In the genomic region with DNA sequence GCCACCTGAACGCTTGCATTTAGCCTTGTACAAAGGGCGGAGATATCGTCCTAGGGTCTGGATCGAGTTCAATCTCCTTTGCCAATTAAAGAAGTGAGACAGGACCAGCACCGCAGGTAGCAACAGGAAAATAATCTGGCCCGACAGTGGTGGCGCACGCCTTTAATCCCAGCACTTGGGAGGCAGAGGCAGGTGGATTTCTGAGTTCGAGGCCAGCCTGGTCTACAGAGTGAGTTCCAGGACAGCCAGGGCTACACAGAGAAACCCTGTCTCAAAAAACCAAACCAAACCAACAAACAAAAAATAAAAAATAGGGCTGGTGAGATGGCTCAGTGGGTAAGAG, we compare ENCODE assay signal across 8 mouse cellular contexts. TPM values are rescaled to one million over a fixed set of nuclear protein-coding genes. Genes with fewer than 3 reads are reported as not detected.
DNase-seq lines count a peak whose midpoint lies in the region; ATAC-seq and TF ChIP-seq lines count a peak whose summit lies in the region.
"Not testable (repeated sequence)": the region's sequence is repeated elsewhere in the genome, so short reads cannot be mapped to it uniquely, and the experiment has no call there.

No protein-coding gene starts in this region.

- peaks cover 16 to 23% of the 10 kb centered on the region in 2 experiments for H3K36me3 ChIP-seq in CH12.LX (replicated peaks in 1 of 2; ENCODE audit: control insufficient read depth in 1 of 2, insufficient read depth in 1 of 2, low read length in 1 of 2)
- peaks cover 15% of the 10 kb centered on the region for H3K36me3 ChIP-seq in embryonic facial prominence, embryonic 11.5 days (replicated peaks; ENCODE audit: control insufficient read depth, insufficient read depth, low read depth, low read length)
- H3K36me3 ChIP-seq in forebrain, embryonic 16.5 days (ENCODE audit: control insufficient read depth, insufficient read depth), result peaks cover 10% of the 10 kb centered on the region
- peaks cover 16% of the 10 kb centered on the region for H3K36me3 ChIP-seq in hindbrain, embryonic 11.5 days (ENCODE audit: control insufficient read depth, insufficient read depth, low read length)
- H3K36me3 ChIP-seq in kidney, embryonic 14.5 days (ENCODE audit: control insufficient read depth, insufficient read depth, low read length), result peaks cover 25% of the 10 kb centered on the region
- H3K36me3 ChIP-seq in liver, embryonic 11.5 days (ENCODE audit: control insufficient read depth, insufficient read depth, low read length), result not testable (repeated sequence)
- peaks cover 25% of the 10 kb centered on the region for H3K36me3 ChIP-seq in neural tube, embryonic 13.5 days

- 0 out of 2 replicates have a peak, but pooled peaks have one; percentile 11 for ATAC-seq in embryonic facial prominence, embryonic 11.5 days (replicated peaks; ENCODE audit: insufficient number of reproducible peaks, low FRiP score, low TSS enrichment, low read depth)
- not testable (repeated sequence) for ATAC-seq in forebrain, embryonic 16.5 days; hindbrain, embryonic 11.5 days (ENCODE audit: low FRiP score); kidney, embryonic 14.5 days (ENCODE audit: low FRiP score, low TSS enrichment); neural tube, embryonic 13.5 days (ENCODE audit: low read depth)
- ATAC-seq in liver, embryonic 11.5 days (replicated peaks; ENCODE audit: low FRiP score), result peak; percentile 51
- ATAC-seq in megakaryocyte, adult 5-6 weeks (ENCODE audit: poor library complexity, severe bottlenecking), result peak; percentile 42; the same call in 1 of the 2 replicates

- H3K79me2 ChIP-seq in CH12.LX (replicated peaks; ENCODE audit: control insufficient read depth, extremely low read depth, insufficient read depth, poor library complexity, severe bottlenecking), result not testable (repeated sequence)

- dilution Hi-C loops in CH12.LX (cut with MboI; ENCODE audit: extremely low pct_ligation_motif_present, extremely low pct_unique_long_range_greater_than_20kb, low sequenced_read_pairs), result not testable (repeated sequence)

- H3K4me3 ChIP-seq in CH12.LX (replicated peaks in 1 of 3; ENCODE audit: low read depth in 2 of 3, low read length in 2 of 3, poor library complexity in 1 of 3), result peak overlapping the region; percentile 53 to 92 (median 91)
- peak overlapping the region; percentile 73 for H3K4me3 ChIP-seq in embryonic facial prominence, embryonic 11.5 days (ENCODE audit: low read depth, low read length)
- H3K4me3 ChIP-seq in forebrain, embryonic 16.5 days (replicated peaks; ENCODE audit: low read length), result peak overlapping the region; percentile 89
- peak overlapping the region; percentile 71 for H3K4me3 ChIP-seq in hindbrain, embryonic 11.5 days (ENCODE audit: low read depth, low read length)
- peak overlapping the region; percentile 66 for H3K4me3 ChIP-seq in kidney, embryonic 14.5 days (ENCODE audit: low read length)
- H3K4me3 ChIP-seq in liver, embryonic 11.5 days (ENCODE audit: low read depth, low read length), result peak overlapping the region; percentile 96
- peak overlapping the region; percentile 86 for H3K4me3 ChIP-seq in neural tube, embryonic 13.5 days

- not testable (repeated sequence) for H3K27me3 ChIP-seq in CH12.LX (replicated peaks); embryonic facial prominence, embryonic 11.5 days (ENCODE audit: control insufficient read depth, insufficient read depth, low read length); forebrain, embryonic 16.5 days (replicated peaks; ENCODE audit: control insufficient read depth, insufficient read depth, low read length); hindbrain, embryonic 11.5 days (ENCODE audit: control insufficient read depth, insufficient read depth, low read length); kidney, embryonic 14.5 days (ENCODE audit: control insufficient read depth, insufficient read depth, low read length); liver, embryonic 11.5 days (replicated peaks; ENCODE audit: control insufficient read depth, insufficient read depth, low read length); neural tube, embryonic 13.5 days

- WGBS in embryonic facial prominence, embryonic 11.5 days, result 15% methylated on average over 9 of the region's 9 CpGs
- 11% methylated on average over 9 of the region's 9 CpGs for WGBS in forebrain, embryonic 16.5 days
- WGBS in hindbrain, embryonic 11.5 days, result 12% methylated on average over 9 of the region's 9 CpGs
- WGBS in kidney, embryonic 14.5 days, result 19% methylated on average over 9 of the region's 9 CpGs
- 11% methylated on average over 9 of the region's 9 CpGs for WGBS in liver, embryonic 11.5 days
- WGBS in neural tube, embryonic 13.5 days, result 13% methylated on average over 9 of the region's 9 CpGs

- peaks cover 0 to 10% of the 10 kb centered on the region in 2 experiments; a peak in 2 of 4 replicates for H3K4me1 ChIP-seq in CH12.LX (ENCODE audit: control insufficient read depth in 1 of 2, insufficient read depth in 2 of 2)
- not testable (repeated sequence) for H3K4me1 ChIP-seq in embryonic facial prominence, embryonic 11.5 days (ENCODE audit: control insufficient read depth, insufficient read depth, low read length); hindbrain, embryonic 11.5 days (replicated peaks; ENCODE audit: control insufficient read depth, insufficient read depth, low read length); kidney, embryonic 14.5 days (ENCODE audit: control insufficient read depth, insufficient read depth, low read length); liver, embryonic 11.5 days (replicated peaks; ENCODE audit: control insufficient read depth, insufficient read depth, low read length)
- H3K4me1 ChIP-seq in forebrain, embryonic 16.5 days (replicated peaks; ENCODE audit: control insufficient read depth, insufficient read depth, low read length), result peaks cover 11% of the 10 kb centered on the region
- peaks cover 18% of the 10 kb centered on the region for H3K4me1 ChIP-seq in neural tube, embryonic 13.5 days (replicated peaks)

- peaks cover 29% of the 10 kb centered on the region for H3K9me3 ChIP-seq in CH12.LX (replicated peaks; ENCODE audit: low read length)
- H3K9me3 ChIP-seq in embryonic facial prominence, embryonic 11.5 days (replicated peaks; ENCODE audit: control insufficient read depth, low read length); forebrain, embryonic 16.5 days (ENCODE audit: control insufficient read depth, low read length); hindbrain, embryonic 11.5 days (ENCODE audit: control insufficient read depth, low read length); kidney, embryonic 14.5 days (ENCODE audit: control insufficient read depth, low read length); liver, embryonic 11.5 days (ENCODE audit: control insufficient read depth, low read length): not testable (repeated sequence)
- peaks cover 16% of the 10 kb centered on the region; the same call in 1 of the 2 replicates for H3K9me3 ChIP-seq in neural tube, embryonic 13.5 days

- TF ChIP-seq RAD21 in CH12.LX (IDR thresholded peaks at IDR 0.05; ENCODE audit: low read depth, low read length), result not testable (repeated sequence)

- TF ChIP-seq CTCF in CH12.LX (conservative IDR thresholded peaks at IDR 0.05 in 1 of 2, IDR thresholded peaks at IDR 0.05 in 1 of 2; ENCODE audit: low read depth in 2 of 2, low read length in 2 of 2), result not testable (repeated sequence)

- H3K9ac ChIP-seq in CH12.LX (ENCODE audit: insufficient read depth, low read depth), result not testable (repeated sequence)
- peak overlapping the region; percentile 97 for H3K9ac ChIP-seq in embryonic facial prominence, embryonic 11.5 days (replicated peaks; ENCODE audit: low read length)
- peak overlapping the region; percentile 99 for H3K9ac ChIP-seq in forebrain, embryonic 16.5 days (replicated peaks; ENCODE audit: low read depth, low read length)
- H3K9ac ChIP-seq in hindbrain, embryonic 11.5 days (ENCODE audit: low read depth, low read length), result peak overlapping the region; percentile 34; the same call in 1 of the 2 replicates
- H3K9ac ChIP-seq in kidney, embryonic 14.5 days (ENCODE audit: low read depth, low read length), result peak overlapping the region; percentile 90
- H3K9ac ChIP-seq in liver, embryonic 11.5 days (ENCODE audit: low read depth, low read length), result peak overlapping the region; percentile 95
- H3K9ac ChIP-seq in neural tube, embryonic 13.5 days, result peak overlapping the region; percentile 99

- not testable (repeated sequence) for H3K27ac ChIP-seq in CH12.LX (ENCODE audit: insufficient read depth, low read depth); embryonic facial prominence, embryonic 11.5 days (replicated peaks; ENCODE audit: low read depth, low read length); kidney, embryonic 14.5 days (ENCODE audit: low read depth, low read length)
- peak overlapping the region; percentile 92 for H3K27ac ChIP-seq in forebrain, embryonic 16.5 days (ENCODE audit: low read length)
- H3K27ac ChIP-seq in hindbrain, embryonic 11.5 days (ENCODE audit: low read depth, low read length), result peak overlapping the region; percentile 66; the same call in 1 of the 2 replicates
- peak overlapping the region; percentile 19; the same call in 1 of the 2 replicates for H3K27ac ChIP-seq in liver, embryonic 11.5 days (ENCODE audit: low read depth, low read length)
- H3K27ac ChIP-seq in neural tube, embryonic 13.5 days (replicated peaks), result peak overlapping the region; percentile 79

- TF ChIP-seq EP300 in CH12.LX (IDR thresholded peaks at IDR 0.05; ENCODE audit: low read length), result not testable (repeated sequence)

- in situ Hi-C loops in CH12.LX (cut with MboI; ENCODE audit: low pct_ligation_motif_present, low pct_unique_long_range_greater_than_20kb, low sequenced_read_pairs), result loop anchor here (5.0 kb wide), 1 partner anchor 81 kb away; the partner anchor contains the start of gene Zfp809

- not testable (repeated sequence) for TF ChIP-seq POLR2A in CH12.LX (IDR thresholded peaks at IDR 0.05; ENCODE audit: low read depth, low read length)

- not testable (repeated sequence) for DNase-seq in CH12.LX (ENCODE audit: extremely low read depth); embryonic facial prominence, embryonic 11.5 days (ENCODE audit: low spot score); hindbrain, embryonic 11.5 days (ENCODE audit: low spot score); liver, embryonic 11.5 days (ENCODE audit: low spot score)

- not testable (repeated sequence) for H3K4me2 ChIP-seq in CH12.LX (ENCODE audit: insufficient read depth, low read depth, poor library complexity, severe bottlenecking)
- peak overlapping the region; percentile 11; the same call in 1 of the 2 replicates for H3K4me2 ChIP-seq in embryonic facial prominence, embryonic 11.5 days (ENCODE audit: low read depth, low read length)
- H3K4me2 ChIP-seq in forebrain, embryonic 16.5 days (ENCODE audit: low read length), result peak overlapping the region; percentile 79
- H3K4me2 ChIP-seq in hindbrain, embryonic 11.5 days (replicated peaks; ENCODE audit: low read depth, low read length), result peak overlapping the region; percentile 76
- H3K4me2 ChIP-seq in kidney, embryonic 14.5 days (replicated peaks; ENCODE audit: low read depth, low read length), result peak overlapping the region; percentile 80
- H3K4me2 ChIP-seq in liver, embryonic 11.5 days, result peak overlapping the region; percentile 83
- H3K4me2 ChIP-seq in neural tube, embryonic 13.5 days, result peak overlapping the region; percentile 77

RNA-seq across cellular contexts. Expression of gene Zfp810, which starts 0.4 kb away (rescaled TPM):
- total RNA-seq in CH12.LX (2012; rRNA removed), result 7.1 and 7.2 TPM in 2 replicates
- total RNA-seq in CH12.LX (2014; rRNA removed), result 7.5 and 9.7 TPM in 2 replicates
- polyA plus RNA-seq in CH12.LX (2012; ENCODE audit: insufficient read length, low read depth), result 4.0 and 4.3 TPM in 2 replicates
- polyA plus RNA-seq in embryonic facial prominence, embryonic 11.5 days (2014; fragmentation: Nextera tagmentation; extraction: Ambion mirVana), result 30.7 and 31.1 TPM in 2 replicates
- polyA plus RNA-seq in forebrain, embryonic 16.5 days (2015; fragmentation: Nextera tagmentation; extraction: Ambion mirVana), result 35.0 and 36.1 TPM in 2 replicates
- polyA plus RNA-seq in hindbrain, embryonic 11.5 days (2014; fragmentation: Nextera tagmentation; extraction: Ambion mirVana), result 25.5 and 34.1 TPM in 2 replicates
- 18.5 and 28.8 TPM in 2 replicates for polyA plus RNA-seq in kidney, embryonic 14.5 days (2014; fragmentation: Nextera tagmentation; extraction: Ambion mirVana)
- 9.7 and 12.1 TPM in 2 replicates for polyA plus RNA-seq in liver, embryonic 11.5 days (2014; fragmentation: Nextera tagmentation; extraction: Ambion mirVana)
- 6.2 and 9.1 TPM in 2 replicates for total RNA-seq in megakaryocyte, adult 5-6 weeks (2015)
- 8.2 and 11.6 TPM in 2 replicates for total RNA-seq in megakaryocyte, adult 5-6 weeks (2017)
- 34.1 and 37.9 TPM in 2 replicates for polyA plus RNA-seq in neural tube, embryonic 13.5 days (2015; fragmentation: Nextera tagmentation; extraction: Ambion mirVana)

RNA-seq across cellular contexts. Expression of gene Zfp599, which starts 48.2 kb away (rescaled TPM):
- total RNA-seq in CH12.LX (2012; rRNA removed) (2.2 and 2.9 TPM in 2 replicates), CH12.LX (2014; rRNA removed) (2.3 and 2.4 TPM in 2 replicates)
- 1.7 and 2.1 TPM in 2 replicates for polyA plus RNA-seq in CH12.LX (2012; ENCODE audit: insufficient read length, low read depth)
- polyA plus RNA-seq in embryonic facial prominence, embryonic 11.5 days (2014; fragmentation: Nextera tagmentation; extraction: Ambion mirVana), result 8.6 and 9.6 TPM in 2 replicates
- polyA plus RNA-seq in forebrain, embryonic 16.5 days (2015; fragmentation: Nextera tagmentation; extraction: Ambion mirVana), result 12.6 and 12.9 TPM in 2 replicates
- polyA plus RNA-seq in hindbrain, embryonic 11.5 days (2014; fragmentation: Nextera tagmentation; extraction: Ambion mirVana), result 7.1 and 8.1 TPM in 2 replicates
- 5.3 and 7.8 TPM in 2 replicates for polyA plus RNA-seq in kidney, embryonic 14.5 days (2014; fragmentation: Nextera tagmentation; extraction: Ambion mirVana)
- 4.8 and 5.0 TPM in 2 replicates for polyA plus RNA-seq in liver, embryonic 11.5 days (2014; fragmentation: Nextera tagmentation; extraction: Ambion mirVana)
- 0.33 and 0.80 TPM in 2 replicates for total RNA-seq in megakaryocyte, adult 5-6 weeks (2015)
- 0.85 and 1.8 TPM in 2 replicates for total RNA-seq in megakaryocyte, adult 5-6 weeks (2017)
- polyA plus RNA-seq in neural tube, embryonic 13.5 days (2015; fragmentation: Nextera tagmentation; extraction: Ambion mirVana), result 5.2 and 5.8 TPM in 2 replicates
